Mouse (Mus musculus): ENCODE data around the gene Cdh1.

Cdh1 gene

GRCm38 (mm10) chr8:106674894-106675293, 71.7 kb downstream of the Cdh1 start:
- DNase-seq, result peak; percentile 19 to 32

GRCm38 (mm10) chr8:106682971-106683668, 80.0 kb downstream of the Cdh1 start, which contains the start of gene Tango6:
Gene Tango6, plus strand, starts transcription at chr8:106683068.
- DNase-seq, result peak; percentile 94 to 95

- DNase-seq, result no peak
These were observed 81.2 kb downstream of the Cdh1 start for GRCm38 (mm10) chr8:106684387-106684786.

- peak; percentile 24 to 34 for DNase-seq
These were observed 84.3 kb downstream of the Cdh1 start for GRCm38 (mm10) chr8:106687479-106687878.

GRCm38 (mm10) chr8:106697748-106698248, 94.6 kb downstream of the Cdh1 start:
- no peak for DNase-seq

- DNase-seq, result peak; percentile 64 to 68
These were observed 96.4 kb downstream of the Cdh1 start for GRCm38 (mm10) chr8:106699588-106699987.

- no peak for DNase-seq
These were observed 97.0 kb downstream of the Cdh1 start for GRCm38 (mm10) chr8:106700131-106700530.

GRCm38 (mm10) chr8:106701360-106701759, 98.2 kb downstream of the Cdh1 start:
- no peak for DNase-seq

- DNase-seq, result no peak
These were observed 101.2 kb downstream of the Cdh1 start for GRCm38 (mm10) chr8:106704199-106704900.

GRCm38 (mm10) chr8:106704901-106705321, 101.8 kb downstream of the Cdh1 start:
- DNase-seq, result no peak

- no peak for DNase-seq
These were observed 103.0 kb downstream of the Cdh1 start for GRCm38 (mm10) chr8:106706194-106706593.

- DNase-seq, result no peak
These were observed 106.9 kb downstream of the Cdh1 start for GRCm38 (mm10) chr8:106710002-106710401.

GRCm38 (mm10) chr8:106712487-106712886, 109.3 kb downstream of the Cdh1 start:
- DNase-seq, result no peak

- DNase-seq, result no peak
These were observed 111.1 kb downstream of the Cdh1 start for GRCm38 (mm10) chr8:106714297-106714696.

- DNase-seq, result peak; percentile 65 to 69
These were observed 114.9 kb downstream of the Cdh1 start for GRCm38 (mm10) chr8:106718091-106718500.

Measured in B cell, adult 2 months (primary cell).